Comparison of ENCODE assay signal across 32 mouse cellular contexts in the genomic region with DNA sequence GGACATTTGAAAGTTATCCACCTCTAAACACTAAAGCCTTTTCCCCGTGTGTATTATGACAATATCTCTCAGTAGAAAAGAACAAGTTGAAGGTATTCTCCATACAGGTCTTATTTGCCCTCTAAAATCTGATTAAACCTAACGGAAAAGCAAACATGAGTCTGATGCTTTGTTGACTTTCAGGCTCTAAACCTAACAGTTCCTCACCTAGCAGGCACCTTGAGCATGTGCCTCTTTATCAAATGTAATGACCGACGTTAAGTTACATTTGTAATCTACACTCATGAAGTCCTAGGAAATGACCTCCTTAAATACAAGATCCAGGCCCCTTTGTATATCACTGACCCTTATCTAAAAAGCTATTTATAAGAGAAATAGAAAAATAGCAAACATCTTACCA.
"Had no signal": no experiment of that assay in that cellular context is flagged by ENCODE, and none has a peak within 500 bp of the region (broad histone marks: within the 10 kb centered on the region; RNA-seq: fewer than 3 reads in every experiment).

No protein-coding gene starts in this region.

- H3K4me2 ChIP-seq: limb, embryonic 12.5 days; limb, embryonic 13.5 days; limb, embryonic 15.5 days; liver, embryonic 11.5 days; liver, embryonic 12.5 days; liver, embryonic 13.5 days; liver, embryonic 15.5 days; lung, embryonic 14.5 days; lung, embryonic 15.5 days; midbrain, embryonic 11.5 days; midbrain, embryonic 12.5 days; midbrain, embryonic 13.5 days; midbrain, embryonic 15.5 days had no signal

- H3K4me3 ChIP-seq: left cerebral cortex, adult 2 months; limb, embryonic 10.5 days; limb, embryonic 12.5 days; limb, embryonic 13.5 days; limb, embryonic 15.5 days; liver, embryonic 12.5 days; liver, embryonic 13.5 days; liver, embryonic 15.5 days; lung, embryonic 15.5 days; megakaryocyte, embryonic 14.5 days; midbrain, embryonic 10.5 days; midbrain, embryonic 12.5 days; midbrain, embryonic 13.5 days; midbrain, embryonic 15.5 days; myocyte had no signal

- DNase-seq: left cerebral cortex, postnatal 4 days; liver; liver, embryonic 13.5 days; liver, postnatal 0 days; lung, adult 18-20 months; lung, adult 2 months; lung, embryonic 14.5 days; lung, postnatal 10 days; lung, postnatal 14 days; lung, postnatal 36 days; lung, postnatal 4 days; midbrain, embryonic 14.5 days had no signal

- H3K36me3 ChIP-seq: limb, embryonic 10.5 days; limb, embryonic 12.5 days; limb, embryonic 13.5 days; limb, embryonic 15.5 days; liver, embryonic 12.5 days; liver, embryonic 13.5 days; liver, embryonic 15.5 days; lung, embryonic 15.5 days; midbrain, embryonic 10.5 days; midbrain, embryonic 12.5 days; midbrain, embryonic 13.5 days; midbrain, embryonic 15.5 days had no signal

- H3K27me3 ChIP-seq: limb, embryonic 15.5 days; liver, embryonic 12.5 days; liver, embryonic 13.5 days; liver, embryonic 15.5 days; lung, embryonic 15.5 days; megakaryocyte, embryonic 14.5 days; midbrain, embryonic 12.5 days; midbrain, embryonic 13.5 days; midbrain, embryonic 15.5 days had no signal

- H3K27ac ChIP-seq: left cerebral cortex, adult 2 months; limb, embryonic 10.5 days; limb, embryonic 12.5 days; limb, embryonic 13.5 days; limb, embryonic 15.5 days; liver, embryonic 12.5 days; liver, embryonic 13.5 days; liver, embryonic 14.5 days; liver, embryonic 15.5 days; lung, embryonic 15.5 days; macrophage; midbrain, embryonic 10.5 days; midbrain, embryonic 12.5 days; midbrain, embryonic 13.5 days; midbrain, embryonic 15.5 days had no signal

- H3K9ac ChIP-seq: limb, embryonic 12.5 days; limb, embryonic 13.5 days; limb, embryonic 15.5 days; liver, embryonic 12.5 days; liver, embryonic 13.5 days; liver, embryonic 14.5 days; liver, embryonic 15.5 days; liver, postnatal 0 days; lung, embryonic 14.5 days; lung, embryonic 15.5 days; midbrain, embryonic 12.5 days; midbrain, embryonic 13.5 days; midbrain, embryonic 15.5 days had no signal

- H3K4me1 ChIP-seq: liver, embryonic 12.5 days; liver, embryonic 13.5 days; liver, embryonic 15.5 days; megakaryocyte, embryonic 14.5 days; midbrain, embryonic 10.5 days; midbrain, embryonic 12.5 days; midbrain, embryonic 13.5 days; midbrain, embryonic 15.5 days had no signal

- H3K9me3 ChIP-seq: limb, embryonic 10.5 days; limb, embryonic 12.5 days; limb, embryonic 13.5 days; limb, embryonic 15.5 days; liver, embryonic 12.5 days; liver, embryonic 13.5 days; liver, embryonic 15.5 days; lung, embryonic 15.5 days; midbrain, embryonic 10.5 days; midbrain, embryonic 12.5 days; midbrain, embryonic 13.5 days; midbrain, embryonic 15.5 days had no signal

- ATAC-seq: liver, embryonic 12.5 days; liver, postnatal 0 days; lung, postnatal 0 days; midbrain, embryonic 13.5 days; midbrain, embryonic 15.5 days; midbrain, embryonic 16.5 days had no signal
